Mouse (Mus musculus) G1E (cell line): ENCODE measurements around the gene Ubtf. TPM values are rescaled to one million over a fixed set of nuclear protein-coding genes. Genes with fewer than 3 reads are reported as not detected.

Experiments used
- ATAC-seq: 2 replicates; pipeline ENCODE4 v1.8.0; 2016; ENCODE audit warnings: mild to moderate bottlenecking; ENCODE audit not compliant: insufficient number of reproducible peaks, poor library complexity, low FRiP score, severe bottlenecking; ENCODE audit errors: extremely low read depth
- DNase-seq: peaks from one replicate; pipeline ENCODE4 v3.0.0; 2012; ENCODE audit warnings: low spot score
- H3K27me3 ChIP-seq: 2 replicates; pipeline ENCODE4 v1.6.1; 2012; ENCODE audit warnings: mild to moderate bottlenecking, low read length, inconsistent platforms; ENCODE audit not compliant: insufficient read depth
- H3K36me3 ChIP-seq: replicated peaks from 2 replicates; pipeline ENCODE3; 2012; ENCODE audit warnings: mild to moderate bottlenecking, inconsistent platforms
- H3K4me1 ChIP-seq: 2 replicates; pipeline ENCODE4 v1.6.1; 2012; ENCODE audit warnings: low read depth, low read length, inconsistent platforms, mixed read lengths; ENCODE audit not compliant: insufficient read depth
- H3K4me3 ChIP-seq: 2 replicates; pipeline ENCODE4 v1.5.1; 2012; ENCODE audit warnings: low read depth, mild to moderate bottlenecking, inconsistent platforms, low read length, moderate library complexity, mixed read lengths
- H3K9me3 ChIP-seq: replicated peaks from 2 replicates; pipeline ENCODE4 v1.6.1; 2012; ENCODE audit warnings: inconsistent platforms
- CTCF ChIP-seq: IDR thresholded peaks from 2 replicates; pipeline ENCODE4 v1.5.1; 2012; ENCODE audit warnings: low read depth, low read length, inconsistent platforms, mixed read lengths
- GATA1 ChIP-seq: IDR thresholded peaks from 2 replicates; pipeline ENCODE4 v1.6.1; 2012; ENCODE audit warnings: borderline replicate concordance, low read length, inconsistent platforms, mixed read lengths
- GATA2 ChIP-seq: IDR thresholded peaks from 2 replicates; pipeline ENCODE4 v1.6.1; 2012; ENCODE audit warnings: low read depth, low read length, inconsistent platforms, borderline replicate concordance
- POLR2AphosphoS5 ChIP-seq: IDR thresholded peaks from 2 replicates; pipeline ENCODE4 v1.6.1; 2012; ENCODE audit warnings: low read depth, low read length, inconsistent platforms; ENCODE audit not compliant: insufficient replicate concordance
- TAL1 ChIP-seq: conservative IDR thresholded peaks from 2 replicates; pipeline ENCODE4 v1.6.1; 2012; ENCODE audit warnings: low read depth, low read length, inconsistent platforms, mixed read lengths
- polyA plus RNA-seq: library from polyadenylated mRNA; stranded (reverse); fragments of >175 nt; gene quantifications from 2 replicates; pipeline ENCODE4 v1.2.3, GENCODE M21; 2012
- total RNA-seq, 2 experiments: library from RNA; stranded (forward) in 1 of 2; stranded (reverse) in 1 of 2; fragments of 200-1000 nt in 1 of 2; fragments of >200 nt in 1 of 2; fragmentation: Nextera tagmentation in 1 of 2; gene quantifications; 2 replicates each; pipeline ENCODE4 v1.2.3; 2014 to 2017

Ubtf gene
- total and polyA plus RNA-seq, 3 experiments, result 74.7 to 180 (median 151) TPM

DNA sequence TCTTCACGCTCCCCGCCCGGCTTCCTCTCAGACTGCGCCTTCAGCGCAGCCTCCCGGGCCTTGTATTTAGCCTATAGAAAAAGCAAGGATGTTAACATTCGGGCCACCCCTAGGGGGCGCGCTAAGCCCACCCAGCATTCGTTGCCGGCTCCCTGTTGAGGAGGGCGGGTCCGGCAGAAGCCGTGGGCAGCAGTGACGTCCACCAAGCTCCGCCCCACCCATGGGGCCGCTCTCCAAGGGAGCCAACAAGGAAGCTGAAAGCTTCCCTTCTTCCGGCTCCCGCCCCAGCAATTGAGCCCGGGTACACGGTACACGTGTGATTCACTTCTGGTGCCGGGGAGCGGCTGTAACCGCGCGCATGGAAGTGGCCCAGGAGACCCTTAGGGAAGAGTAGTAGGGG is 10.6 kb downstream of the Ubtf start:
- DNase-seq, result peak; percentile 92

DNA sequence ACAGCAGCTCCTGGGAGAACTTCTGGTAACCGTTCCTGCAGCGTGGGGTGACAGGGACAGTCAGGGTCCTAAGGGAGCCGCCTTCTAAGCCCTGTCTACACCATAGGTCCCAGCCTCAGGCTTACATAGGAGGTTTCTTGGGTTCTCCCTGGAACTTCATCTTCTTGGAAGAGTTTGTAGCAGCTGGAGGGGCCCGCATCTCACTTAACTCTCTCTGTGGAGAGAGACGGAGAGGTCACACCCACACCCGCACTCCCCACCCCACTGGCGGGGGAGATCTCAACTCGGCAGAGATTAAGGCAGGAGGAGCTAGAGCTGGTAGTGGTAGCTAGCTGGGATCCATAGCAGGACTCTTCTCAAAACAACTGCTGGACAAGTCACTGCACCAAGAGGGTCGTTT is 11.4 kb downstream of the Ubtf start:
- H3K4me1 ChIP-seq, result peaks cover 69% of the 10 kb centered on the region
- peaks cover 91% of the 10 kb centered on the region for H3K36me3 ChIP-seq
- TF ChIP-seq GATA2, result no peak
- TF ChIP-seq POLR2AphosphoS5, result no peak
- TF ChIP-seq GATA1, result no peak
- TF ChIP-seq TAL1, result no peak
- no peak for TF ChIP-seq CTCF
- no peak for DNase-seq
- no peaks in the 10 kb centered on the region for H3K27me3 ChIP-seq
- no peaks in the 10 kb centered on the region for H3K9me3 ChIP-seq
- ATAC-seq, result no peak
- H3K4me3 ChIP-seq, result no peak overlapping the region

More for the DNA sequence above, 10.6 kb downstream of the Ubtf start:
- ATAC-seq, result peak; percentile 94
- Histone ChIP-seq H3K36me3 (peaks cover 99% of the 10 kb centered on the region), H3K27me3 (no peaks in the 10 kb centered on the region), H3K4me3 (peak overlapping the region; percentile 69), H3K4me1 (peaks cover 77% of the 10 kb centered on the region), H3K9me3 (no peaks in the 10 kb centered on the region)
- TF ChIP-seq TAL1 (no peak), CTCF (peak; percentile 79), POLR2AphosphoS5 (no peak)

DNA sequence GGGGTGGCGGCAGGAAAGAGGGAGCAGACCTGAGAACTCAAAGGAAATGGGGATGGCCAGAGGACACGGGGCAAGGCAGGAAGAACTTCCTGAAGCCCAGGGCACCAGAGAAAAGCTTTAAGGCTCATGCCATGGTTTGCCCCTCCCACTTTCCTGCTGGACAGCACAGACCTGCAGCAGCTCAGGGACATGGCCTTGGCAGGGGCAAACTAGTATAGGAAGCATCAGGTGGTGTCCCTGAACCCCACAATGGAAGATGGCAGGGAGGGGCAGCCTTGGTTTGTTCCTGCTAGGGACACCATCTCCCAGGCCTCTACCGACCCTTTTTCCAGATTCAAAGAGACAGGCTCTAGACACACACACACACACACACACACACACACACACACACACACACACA is 14.2 kb downstream of the Ubtf start:
- no peak for TF ChIP-seq GATA1
- Histone ChIP-seq H3K9me3 (no peaks in the 10 kb centered on the region), H3K36me3 (peaks cover 63% of the 10 kb centered on the region), H3K4me3 (no peak overlapping the region), H3K27me3 (no peaks in the 10 kb centered on the region), H3K4me1 (peaks cover 43% of the 10 kb centered on the region)
- DNase-seq, result no peak
- no peak for ATAC-seq

DNA sequence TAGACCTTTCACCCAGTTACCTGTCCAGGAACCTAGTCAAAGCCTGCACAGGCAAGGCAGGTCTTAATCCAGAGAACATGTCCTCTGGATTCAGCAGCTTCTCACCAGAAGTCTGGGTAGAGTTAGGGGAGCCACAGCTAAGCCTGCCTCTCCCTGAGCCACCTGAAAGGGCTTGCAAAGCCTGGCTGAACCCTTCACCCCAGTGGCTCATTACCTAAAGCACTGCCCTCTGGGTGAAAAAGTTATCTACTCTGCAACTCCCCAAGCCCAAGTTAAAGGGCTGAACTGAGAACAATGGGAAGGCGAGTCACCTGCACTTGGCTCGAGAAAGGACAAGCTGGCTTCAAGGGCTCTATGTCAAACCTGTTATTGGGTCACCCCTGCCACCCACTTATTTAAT is 15.4 kb downstream of the Ubtf start:
- H3K4me3 ChIP-seq, result no peak overlapping the region
- no peak for ATAC-seq
- no peaks in the 10 kb centered on the region for H3K9me3 ChIP-seq
- peaks cover 35% of the 10 kb centered on the region for H3K4me1 ChIP-seq
- DNase-seq, result no peak
- peaks cover 51% of the 10 kb centered on the region for H3K36me3 ChIP-seq
- H3K27me3 ChIP-seq, result no peaks in the 10 kb centered on the region
- TF ChIP-seq GATA1, result no peak
- TF ChIP-seq POLR2AphosphoS5, result no peak
- no peak for TF ChIP-seq TAL1
- no peak for TF ChIP-seq GATA2
- TF ChIP-seq CTCF, result no peak

DNA sequence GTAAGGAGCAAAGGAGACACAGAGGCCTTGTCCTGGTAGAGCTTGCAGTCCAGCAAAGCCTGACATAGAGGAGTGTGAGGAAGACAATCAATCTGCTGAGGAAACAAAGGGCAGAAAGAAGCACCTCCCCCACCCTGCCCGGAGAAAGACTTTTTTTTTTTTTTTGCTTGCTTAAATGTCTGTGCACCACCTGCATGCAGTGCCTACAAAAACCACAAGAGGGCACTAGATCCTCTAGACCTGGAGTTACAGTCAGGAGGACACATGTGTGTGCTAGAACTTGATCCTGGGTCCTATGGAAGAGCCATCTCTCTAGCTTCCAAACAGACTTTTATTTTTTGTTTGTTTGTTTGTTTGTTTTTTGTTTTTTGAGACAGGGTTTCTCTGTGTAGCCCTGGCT is 19.7 kb downstream of the Ubtf start:
- DNase-seq (no peak), ATAC-seq (no peak)
- Histone ChIP-seq H3K4me1 (peaks cover 29% of the 10 kb centered on the region), H3K9me3 (no peaks in the 10 kb centered on the region), H3K36me3 (peaks cover 13% of the 10 kb centered on the region), H3K4me3 (no peak overlapping the region), H3K27me3 (no peaks in the 10 kb centered on the region)
- TF ChIP-seq POLR2AphosphoS5, result no peak
- peak; percentile 56 for TF ChIP-seq CTCF

DNA sequence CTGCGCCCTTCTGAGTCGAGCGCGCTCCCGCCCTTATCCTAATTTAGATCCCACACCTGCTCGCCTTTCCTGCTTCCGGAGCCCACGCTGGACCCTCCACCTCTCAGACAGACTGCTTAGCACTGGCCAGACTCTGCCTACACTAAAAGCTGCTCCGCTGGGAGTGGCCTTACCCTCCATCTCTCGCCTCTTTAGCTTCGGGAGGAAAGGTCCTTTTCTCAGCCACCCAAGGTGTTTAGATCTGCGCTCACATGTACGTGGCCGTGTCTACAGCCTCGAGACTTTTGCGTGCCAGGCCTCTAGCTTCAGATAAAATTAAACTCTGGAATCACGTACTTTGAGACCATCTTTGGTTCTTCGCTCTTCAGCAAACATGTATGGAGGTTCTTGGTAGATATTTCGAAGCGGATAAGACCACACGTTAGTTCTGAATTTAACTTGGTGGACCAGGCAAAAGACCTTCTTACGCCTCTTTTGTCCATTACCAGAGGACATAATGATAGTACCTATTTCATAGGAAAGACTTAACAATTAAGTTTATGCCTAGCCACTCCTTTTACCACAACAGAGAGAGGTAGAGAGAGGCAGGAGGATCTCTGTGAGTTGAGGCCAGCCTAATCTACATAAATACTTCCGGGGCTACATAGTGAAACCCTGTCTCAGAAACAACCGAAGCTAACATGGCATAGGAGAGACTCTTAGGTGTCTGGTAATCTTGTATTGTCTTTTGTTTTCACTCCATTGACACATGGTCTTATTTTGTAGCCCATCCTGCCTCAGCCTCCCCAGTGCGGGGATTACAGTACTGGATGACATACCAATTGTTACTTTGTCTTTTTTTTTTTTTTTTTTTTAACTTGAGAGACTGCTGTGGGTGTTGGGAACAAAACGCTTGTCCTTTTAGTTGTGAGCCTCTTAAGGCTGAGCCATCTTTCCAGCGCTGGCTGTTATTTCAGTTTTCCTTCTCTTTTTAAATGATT is 21.7 kb downstream of the Ubtf start:
- H3K27me3 ChIP-seq, result no peaks in the 10 kb centered on the region
- H3K4me3 ChIP-seq, result peak overlapping the region; percentile 88
- no peak for DNase-seq
- no peak for TF ChIP-seq CTCF
- TF ChIP-seq TAL1, result no peak
- TF ChIP-seq GATA1, result no peak
- no peak for TF ChIP-seq POLR2AphosphoS5
- no peak for TF ChIP-seq GATA2
- ATAC-seq, result no peak
- H3K36me3 ChIP-seq, result peaks cover 24% of the 10 kb centered on the region
- H3K4me1 ChIP-seq, result peaks cover 41% of the 10 kb centered on the region
- no peaks in the 10 kb centered on the region for H3K9me3 ChIP-seq
